Mouse (Mus musculus): Measurements from ENCODE around the gene Ap1g1.
"Not testable (repeated sequence)": the region's sequence is repeated elsewhere in the genome, so short reads cannot be mapped to it uniquely, and the experiment has no call there.

Gene Ap1g1

DNA sequence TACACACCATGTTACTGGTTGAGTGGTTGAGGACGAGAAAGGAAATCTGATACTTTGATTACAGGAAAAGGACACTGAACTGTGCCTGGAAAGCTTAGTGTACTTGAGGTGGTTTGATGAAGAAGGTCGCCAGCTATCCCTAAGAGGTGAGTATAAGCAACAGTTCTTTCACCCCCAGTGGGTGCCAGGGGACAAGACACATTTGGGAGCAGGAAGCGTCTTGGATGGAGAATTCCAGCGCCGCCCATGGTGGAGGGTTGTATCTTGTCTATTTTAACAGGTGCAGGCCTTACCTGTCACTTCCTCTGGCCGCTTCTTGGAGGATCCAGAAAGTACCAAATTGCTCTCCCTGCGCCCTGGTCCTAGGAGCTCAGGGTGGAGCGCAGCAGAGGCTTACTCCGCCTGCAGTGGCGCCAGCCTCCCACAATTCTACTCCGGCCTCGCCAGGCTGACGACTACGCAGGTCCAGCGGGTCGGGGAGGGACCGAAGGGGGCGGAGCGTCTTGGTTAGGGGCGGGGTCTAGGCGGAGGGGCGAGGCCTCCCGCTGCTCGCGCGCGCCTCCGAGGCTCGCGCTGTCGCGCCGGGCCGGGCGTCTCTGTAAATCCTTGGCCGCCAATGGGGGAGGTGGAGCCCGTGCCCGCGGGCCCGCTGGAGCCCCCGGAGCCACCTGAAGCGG, 89.8 kb downstream of the Ap1g1 start, which contains the start of gene Phlpp2:
TSS of gene Phlpp2 (plus strand) at position 540 of the 677 bp plus-strand sequence.
- DNase-seq: peak; percentile 97

DNA sequence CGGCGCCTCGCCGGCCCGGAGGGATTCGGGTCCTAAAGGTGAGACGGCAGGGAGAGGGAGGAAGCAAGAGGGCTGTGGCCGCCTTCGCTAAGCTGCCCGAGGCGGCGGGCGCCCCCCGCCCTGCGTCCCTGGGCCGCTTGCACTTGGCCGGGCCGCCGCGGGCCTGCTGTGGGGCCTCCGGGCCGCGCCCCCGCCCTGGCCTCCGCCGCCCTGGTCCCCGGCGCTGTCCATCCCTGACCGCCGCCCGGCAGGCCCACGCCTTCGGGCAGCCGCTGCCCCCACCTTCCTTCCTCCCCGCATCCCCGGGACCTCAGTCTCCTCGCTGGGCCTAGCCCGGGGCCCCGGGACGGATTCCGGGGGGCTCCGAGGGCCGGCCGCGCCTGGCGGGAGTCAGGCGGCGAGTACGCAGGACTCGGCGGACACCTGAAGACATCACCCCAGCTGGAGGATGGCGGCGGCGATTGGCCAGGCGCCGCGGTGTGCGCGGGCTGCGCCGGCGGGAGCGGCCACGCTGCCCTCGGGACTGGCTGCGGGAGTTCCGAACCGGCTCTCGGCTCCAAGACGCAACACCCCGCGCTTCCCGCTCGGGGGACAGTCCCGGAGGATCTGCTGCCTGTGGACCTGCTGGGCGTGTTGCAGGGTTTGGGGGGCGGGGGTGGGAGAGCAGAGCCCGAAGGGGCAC, 90.5 kb downstream of the Ap1g1 start:
- peak; percentile 36 to 73 for DNase-seq

DNA sequence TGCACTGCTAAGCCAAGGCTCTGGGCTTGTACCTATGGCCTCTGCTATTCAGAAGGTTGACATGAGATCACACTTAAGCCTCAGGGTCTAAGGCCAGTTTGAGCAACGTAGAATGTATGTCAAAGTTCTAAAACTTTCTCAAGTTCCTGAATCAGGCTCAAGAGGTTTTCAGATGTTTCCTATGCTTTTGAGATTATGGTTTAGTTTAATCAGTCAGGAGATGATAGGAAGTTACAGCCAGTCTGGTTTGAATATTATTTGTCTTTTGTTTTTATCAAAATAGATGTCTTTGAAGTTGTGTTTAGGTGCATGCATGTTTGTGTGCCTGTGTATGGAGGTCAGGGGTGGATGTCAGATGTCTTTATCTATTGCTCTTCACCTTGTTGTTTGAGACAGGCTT, 92.7 kb downstream of the Ap1g1 start:
- DNase-seq: no peak

DNA sequence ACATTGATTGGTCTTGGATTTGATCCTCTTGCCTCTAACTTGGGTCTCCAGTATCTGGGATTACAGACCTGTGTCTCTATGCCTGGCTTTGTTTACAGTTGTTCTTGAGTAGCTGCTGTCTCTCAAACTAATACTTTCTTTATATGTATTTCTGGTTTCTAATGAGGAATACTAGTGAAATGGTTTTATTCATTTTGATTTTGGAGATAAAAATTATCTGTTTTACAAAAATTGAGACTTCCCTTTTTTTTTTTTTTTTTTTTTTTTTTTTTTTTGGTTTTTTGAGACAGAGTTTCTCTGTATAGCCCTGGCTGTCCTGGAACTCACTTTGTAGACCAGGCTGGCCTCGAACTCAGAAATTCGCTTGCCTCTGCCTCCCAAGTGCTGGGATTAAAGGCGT, 95.4 kb downstream of the Ap1g1 start:
- not testable (repeated sequence) for DNase-seq

DNA sequence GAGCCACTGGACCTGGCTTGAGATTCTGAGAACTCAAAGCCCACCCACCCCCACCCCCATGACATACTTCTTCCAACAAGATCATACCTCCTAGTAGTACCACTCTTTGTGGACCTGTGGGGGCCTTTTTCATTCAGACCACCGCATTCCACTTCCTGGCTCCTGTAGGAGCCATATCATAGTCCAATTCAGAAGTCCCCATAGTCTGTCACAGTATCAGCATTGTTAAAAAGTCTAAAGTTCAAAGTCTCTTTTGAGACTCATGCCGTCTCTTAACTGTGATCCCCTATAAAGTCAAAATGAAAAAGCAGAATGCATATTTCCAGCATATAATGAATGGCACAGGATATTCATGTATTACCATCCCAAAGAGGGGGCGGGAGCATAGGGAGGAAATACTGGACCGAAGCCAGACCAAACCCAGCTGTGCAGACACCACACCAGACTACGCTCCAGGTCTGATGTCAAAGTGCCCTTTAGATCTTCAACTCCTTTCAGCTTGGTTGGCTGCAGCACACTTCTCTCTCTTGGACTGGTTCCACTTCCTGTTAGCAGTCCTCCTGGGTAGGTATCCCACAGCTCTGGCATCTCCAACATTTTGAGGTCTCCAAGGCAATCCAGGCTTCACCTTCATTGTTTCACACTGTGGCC, 101.8 kb downstream of the Ap1g1 start:
- peak; percentile 37 to 57 for DNase-seq

DNA sequence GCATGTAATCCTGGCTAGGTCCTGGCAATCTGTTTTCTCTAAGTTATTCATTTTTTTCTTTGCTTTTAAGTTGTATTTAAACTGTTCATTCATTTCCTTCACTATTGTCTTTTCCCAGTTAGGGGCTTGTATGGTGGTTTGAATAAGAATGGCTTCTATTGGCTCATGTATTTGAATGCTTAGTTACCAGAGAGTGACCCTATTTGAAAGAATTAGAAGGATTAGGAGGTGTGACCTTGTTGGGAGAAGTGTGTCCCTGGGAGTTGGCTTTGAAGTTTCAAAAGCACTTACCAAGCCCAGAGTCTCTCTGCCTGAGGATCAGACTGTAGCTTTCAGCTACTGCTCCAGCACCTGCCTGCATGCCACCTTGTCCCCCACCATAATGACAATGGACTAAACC, 106.9 kb downstream of the Ap1g1 start:
- DNase-seq: no peak

DNA sequence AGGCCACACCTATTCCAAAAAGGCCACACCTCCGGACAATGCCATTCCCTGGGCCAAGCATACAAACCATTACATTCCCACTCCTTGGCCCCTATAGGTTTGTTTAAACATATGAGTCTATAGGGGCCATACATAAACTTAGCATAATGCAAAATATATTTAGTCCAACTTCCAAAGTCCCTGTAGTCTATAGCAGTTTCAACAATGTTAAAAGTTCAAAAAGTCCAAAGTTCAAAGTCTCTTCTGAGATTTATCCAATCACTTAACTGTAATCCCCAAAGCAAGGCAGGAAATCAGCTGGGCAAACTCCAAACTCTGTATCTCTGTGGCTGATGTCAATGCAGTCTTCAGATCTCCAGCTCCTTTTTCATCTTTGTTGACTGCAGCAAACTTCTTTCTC, 110.9 kb downstream of the Ap1g1 start:
- DNase-seq: no peak

DNA sequence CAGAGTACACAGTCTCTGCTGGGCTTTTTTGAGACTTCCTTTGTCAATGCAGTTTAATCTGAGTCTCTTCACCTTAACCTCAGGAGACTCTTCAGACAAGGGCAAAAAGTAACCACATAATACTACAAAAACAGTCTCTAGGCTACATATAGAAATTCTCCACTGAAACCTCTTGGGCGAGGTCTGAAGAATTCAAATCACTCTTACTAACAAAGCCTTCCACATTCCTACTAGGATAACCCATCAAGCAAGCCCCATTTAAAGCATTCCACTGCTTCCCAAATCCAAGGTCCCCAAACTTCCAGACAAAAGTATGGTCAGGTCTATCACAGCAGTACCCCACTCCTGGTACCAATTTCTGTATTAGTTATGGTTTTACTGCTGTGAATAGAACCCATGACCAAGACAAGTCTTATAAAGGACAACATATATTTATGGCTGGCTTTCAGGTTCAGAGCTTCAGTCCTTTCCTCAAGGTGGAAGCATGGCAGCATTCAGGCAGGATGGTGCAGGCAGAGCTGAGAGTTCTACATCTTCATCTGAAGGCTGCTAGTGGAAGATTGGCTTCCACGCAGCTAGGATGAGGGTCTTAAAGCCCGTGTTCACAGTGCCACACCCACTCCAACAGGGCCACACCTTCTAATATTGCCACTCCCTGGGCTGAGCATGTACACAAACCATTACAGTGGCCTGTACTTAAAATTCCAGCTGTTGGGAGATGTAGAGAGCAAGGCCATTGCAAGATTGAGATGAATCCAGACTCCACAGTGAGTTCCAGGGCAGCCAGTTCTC, 112.6 kb downstream of the Ap1g1 start:
- no peak for DNase-seq

DNA sequence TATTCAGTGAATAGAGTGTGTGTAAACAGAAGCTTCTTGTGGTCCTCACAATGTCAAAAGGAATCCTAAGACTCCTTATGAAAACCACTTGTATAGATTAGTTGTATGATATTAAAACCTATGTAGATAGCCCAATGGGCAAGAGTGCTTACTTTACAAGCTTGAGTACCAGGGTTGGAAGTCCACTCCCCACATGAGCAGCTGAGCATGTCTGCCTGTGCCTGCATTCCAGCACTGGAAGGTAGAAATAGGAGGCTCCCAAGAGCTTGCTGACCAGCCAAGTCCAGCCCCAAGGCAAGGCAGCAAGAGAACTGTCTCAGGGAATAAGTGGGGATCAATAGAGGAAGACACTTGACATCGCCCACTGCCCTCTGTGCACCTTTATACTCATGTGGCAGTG, 116.3 kb downstream of the Ap1g1 start:
- peak in 1 of 2 experiments; percentile 49 for DNase-seq

DNA sequence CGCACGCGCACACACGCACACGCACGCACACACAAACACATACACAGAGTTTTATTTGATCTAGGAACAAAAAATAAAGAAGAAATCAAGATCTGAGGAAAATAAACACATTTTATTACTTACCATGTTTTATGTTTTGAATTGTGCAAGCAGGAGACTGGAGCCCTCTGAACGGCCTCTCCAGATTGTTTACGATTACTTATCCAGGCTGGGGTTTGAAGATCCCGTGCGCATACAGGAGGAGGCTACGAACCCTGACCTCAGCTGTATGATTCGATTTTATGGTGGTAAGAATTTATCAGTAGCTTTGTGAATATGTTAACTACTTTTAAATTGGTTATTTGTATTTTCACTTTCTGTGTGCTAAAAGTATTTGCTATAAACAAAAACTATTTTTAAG, 117.0 kb downstream of the Ap1g1 start:
- DNase-seq: no peak

DNA sequence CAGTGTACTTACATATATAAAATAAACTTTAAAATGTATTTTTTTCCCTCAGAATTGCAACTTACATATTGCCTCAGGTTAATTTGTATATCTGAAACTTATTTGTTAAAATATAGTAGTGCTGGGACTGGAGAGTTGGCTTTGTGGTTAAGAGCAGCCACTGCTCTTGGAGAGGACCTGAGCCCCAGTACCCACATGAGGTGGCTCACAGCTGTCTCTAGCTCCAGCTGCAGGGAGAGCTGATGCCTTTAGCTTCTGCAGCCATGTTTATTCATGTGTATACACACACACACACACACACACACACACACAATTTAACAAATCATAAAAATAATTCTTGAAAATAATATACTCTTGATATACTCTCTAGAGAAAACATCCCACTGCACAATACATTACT, 124.0 kb downstream of the Ap1g1 start:
- no peak for DNase-seq

DNA sequence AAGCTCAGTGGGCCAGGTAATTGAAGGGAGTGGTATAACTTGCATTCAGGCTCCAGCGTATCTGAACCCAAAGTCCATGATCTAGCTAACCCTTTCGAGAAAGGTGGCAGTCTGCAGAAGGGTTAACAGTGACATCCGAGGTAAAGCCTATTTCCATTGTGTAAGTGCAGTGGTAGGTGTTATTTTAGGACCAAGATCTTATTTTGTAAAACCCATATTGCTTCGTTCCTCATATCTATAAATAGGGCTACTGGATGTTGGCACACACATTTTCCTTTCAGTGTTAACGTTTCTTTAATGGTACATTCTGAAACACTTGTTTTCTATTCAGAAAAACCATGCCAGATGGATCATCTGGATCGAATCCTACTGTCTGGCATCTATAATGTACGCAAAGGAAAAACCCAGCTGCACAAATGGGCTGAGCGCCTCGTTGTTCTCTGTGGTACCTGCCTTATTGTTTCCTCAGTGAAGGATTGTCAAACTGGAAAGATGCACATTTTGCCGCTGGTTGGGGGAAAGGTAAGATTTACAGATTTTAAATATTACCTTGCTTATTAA, 125.6 kb downstream of the Ap1g1 start:
- DNase-seq: no peak

DNA sequence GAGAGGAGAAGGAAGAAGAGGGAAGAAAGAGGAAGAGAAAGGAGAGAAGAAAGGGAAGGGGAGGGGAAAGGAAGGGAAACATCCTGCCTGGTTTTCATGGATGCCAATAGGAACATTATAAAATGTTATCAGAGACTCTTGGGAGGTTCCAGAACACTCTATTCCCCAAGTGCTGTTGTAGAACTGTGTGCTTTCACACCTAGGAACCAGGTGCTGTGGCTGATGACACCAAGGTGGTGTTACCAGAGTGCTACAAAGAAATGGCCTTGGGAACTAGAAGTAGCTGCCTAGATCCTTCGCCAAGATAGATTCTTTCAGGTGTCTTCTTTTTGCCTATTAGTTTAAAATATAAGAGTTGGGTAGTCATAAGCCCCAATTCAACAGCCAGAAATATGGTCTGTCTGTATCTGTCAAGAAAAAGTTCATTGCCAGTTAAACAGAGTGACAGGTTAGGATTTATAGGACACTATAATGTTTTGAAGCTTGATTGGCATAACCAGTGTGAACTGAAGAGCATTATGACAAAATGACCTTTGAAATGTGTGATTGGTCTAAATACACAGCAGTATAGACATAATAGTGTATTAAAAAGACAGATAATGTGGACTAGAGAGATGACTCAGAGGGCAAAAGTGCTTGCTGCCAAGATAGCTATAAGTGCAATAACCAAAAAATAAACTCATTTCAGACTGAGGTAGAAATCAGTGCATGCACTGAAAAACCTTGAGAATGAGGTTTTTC, 126.7 kb downstream of the Ap1g1 start:
- DNase-seq: no peak

DNA sequence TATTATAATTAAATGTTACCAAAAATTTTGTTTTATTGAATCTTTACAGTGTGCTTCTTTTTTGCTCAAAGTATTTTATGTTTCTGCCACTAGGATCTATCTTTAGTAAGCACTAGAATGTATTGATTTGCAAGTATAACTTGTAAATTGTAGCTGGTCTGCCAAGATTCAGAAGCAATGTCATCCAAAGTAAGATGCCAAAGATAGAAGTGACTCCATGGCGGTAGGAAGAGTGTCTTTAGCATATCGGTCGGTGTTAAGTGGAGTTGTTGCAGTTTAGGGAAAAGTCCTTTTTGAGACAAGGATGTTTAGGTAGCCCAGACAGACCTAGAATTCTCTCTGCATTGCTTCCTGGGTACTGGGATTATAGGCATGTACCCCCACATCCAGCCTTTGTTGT, 128.6 kb downstream of the Ap1g1 start:
- no peak for DNase-seq

DNA sequence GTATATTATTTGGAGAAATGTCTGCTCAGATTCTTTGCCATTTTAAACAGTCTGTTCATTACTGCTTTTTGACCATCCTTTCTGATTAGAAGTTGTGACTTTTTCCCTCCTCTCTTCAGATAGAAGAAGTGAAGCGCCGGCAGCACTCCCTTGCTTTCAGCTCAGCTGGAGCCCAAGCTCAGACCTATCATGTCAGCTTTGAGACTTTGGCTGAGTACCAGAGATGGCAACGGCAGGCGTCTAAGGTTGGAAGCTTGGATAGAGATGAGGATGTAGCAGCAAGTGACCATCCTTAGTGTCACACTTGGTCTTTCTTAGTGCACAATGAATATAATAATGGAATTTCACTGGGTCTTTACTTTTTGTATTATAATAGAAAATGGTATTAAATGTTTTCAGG, 129.0 kb downstream of the Ap1g1 start:
- DNase-seq: no peak
